Mouse (Mus musculus) kidney, postnatal 4 days (tissue): ENCODE results near the gene Slc2a1.

Source experiments
- DNase-seq, 2 experiments: peaks; one replicate each; pipeline ENCODE4 v3.0.0; 2021; ENCODE audit warnings: mixed read lengths in 2 of 2

Gene Slc2a1

DNA sequence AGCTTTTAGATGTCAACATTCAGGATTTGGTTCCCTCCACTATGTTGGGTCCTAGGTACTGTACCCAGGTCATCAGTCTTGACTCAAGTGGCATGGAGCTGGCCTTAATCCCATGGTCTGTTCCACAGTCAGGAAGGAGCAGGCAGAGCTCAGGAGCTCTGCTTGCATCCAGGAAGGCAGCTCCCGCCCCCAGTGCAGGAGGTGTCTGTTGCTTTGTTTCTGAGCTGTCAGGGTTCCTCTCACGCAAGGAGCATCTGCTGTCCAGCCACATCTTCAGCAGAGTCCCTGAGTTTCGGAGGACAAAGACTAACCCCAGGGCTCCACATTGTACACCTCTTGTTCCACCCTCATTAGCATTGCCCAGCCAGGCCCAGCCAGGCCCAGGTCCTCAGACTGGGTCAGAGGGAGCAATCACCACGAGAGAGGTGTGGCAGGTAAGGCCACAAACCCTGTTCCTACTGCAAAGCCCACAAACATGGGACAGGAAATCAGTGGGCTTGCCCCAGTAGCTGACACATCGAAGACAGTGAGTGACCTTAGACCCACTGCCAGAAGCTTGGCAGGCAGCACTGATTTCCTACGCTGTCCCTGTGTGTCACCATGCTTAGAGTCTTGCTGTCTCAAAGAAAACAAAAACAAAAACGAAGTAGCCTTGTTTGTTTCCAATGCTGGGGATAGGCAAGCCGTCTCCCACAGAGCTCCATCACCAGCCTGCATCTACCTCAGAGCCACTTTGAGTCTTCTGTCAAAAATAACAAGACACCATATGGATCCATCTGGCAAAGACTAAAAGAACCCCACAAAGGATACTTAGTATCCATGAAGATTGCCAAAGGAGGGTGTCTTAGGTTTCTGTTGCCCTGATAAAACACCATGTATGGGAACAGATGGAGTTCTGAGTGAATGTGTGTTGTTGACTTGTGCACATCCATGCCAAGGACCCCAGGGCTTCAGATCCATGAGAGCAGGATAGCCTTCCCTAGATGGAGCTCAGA is 10.0 kb upstream of the Slc2a1 start:
- DNase-seq, result no peak

DNA sequence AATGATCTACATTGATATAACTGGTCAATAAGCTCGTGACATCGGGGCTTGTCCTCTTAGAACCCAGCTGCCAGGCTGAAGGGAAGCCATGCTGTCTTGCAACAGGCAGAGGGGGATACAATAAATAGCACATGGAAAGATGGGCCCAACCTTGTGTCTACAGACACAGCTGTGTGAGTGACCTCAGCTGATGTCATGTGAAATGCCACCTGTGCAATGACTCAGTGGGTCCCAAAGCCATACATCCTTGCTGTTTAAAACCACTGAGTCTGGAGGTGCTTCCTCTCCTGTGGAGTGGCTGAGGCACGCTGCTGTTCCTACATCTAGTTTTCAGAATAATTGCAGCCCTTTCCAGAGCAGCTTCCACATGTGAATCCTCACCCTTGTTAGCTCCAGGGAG is 7.1 kb upstream of the Slc2a1 start:
- DNase-seq, result no peak

DNA sequence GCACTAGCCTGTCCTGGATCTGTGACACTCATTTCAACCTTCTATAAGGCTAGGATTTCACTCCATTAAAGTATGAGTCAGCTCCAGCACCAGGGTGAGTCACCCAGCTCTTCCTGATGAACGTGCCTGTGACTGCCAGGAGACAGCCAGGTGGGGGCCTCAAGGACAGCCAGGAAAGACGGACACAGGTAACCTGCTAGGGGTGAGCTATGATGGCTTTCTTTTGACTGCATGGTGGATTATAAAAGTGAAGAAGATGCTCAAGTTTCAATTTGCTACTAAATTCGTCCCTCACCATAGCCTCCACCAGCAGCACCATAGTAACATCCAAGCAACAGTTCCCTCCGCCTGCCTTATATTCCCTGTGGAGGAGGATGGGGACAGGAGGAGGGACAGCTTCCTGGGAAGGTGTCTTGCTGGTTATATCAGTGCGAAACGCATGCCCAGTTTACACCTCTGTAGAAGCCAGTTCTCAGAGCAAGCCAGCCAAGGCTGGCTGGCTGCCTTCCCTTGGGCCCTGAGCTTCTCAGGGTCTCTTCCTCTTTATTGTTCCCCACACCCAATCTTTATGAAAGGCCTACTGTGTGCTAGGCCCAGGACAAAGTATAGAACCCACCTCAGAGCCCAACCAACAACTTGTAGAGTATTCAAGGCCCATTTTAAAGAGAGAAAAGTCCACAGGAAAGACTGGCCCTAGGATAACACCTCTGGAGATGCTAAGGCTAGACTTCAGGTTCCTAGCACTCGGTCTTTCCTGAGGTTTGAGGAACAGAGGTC is 6.0 kb upstream of the Slc2a1 start:
- no peak for DNase-seq

DNA sequence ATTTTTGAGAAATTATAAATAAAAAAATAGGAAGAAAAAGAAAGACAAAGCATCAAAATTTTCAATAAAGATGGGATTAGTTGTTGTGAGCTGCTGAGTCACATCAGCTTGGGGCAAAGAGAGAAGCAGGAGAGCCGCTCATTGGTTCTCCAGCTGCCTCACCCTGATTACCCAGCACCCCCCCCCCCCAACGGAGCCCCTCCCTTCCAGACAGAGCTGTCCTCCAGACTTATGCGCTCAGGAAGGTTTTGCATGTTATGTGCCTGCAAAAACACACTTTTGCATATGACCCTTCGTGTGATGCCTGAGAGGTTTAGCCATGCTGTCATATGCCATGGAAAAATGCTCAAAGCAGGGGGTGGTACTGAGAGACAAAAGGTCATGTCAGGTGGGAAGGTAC is 3.7 kb upstream of the Slc2a1 start:
- no peak for DNase-seq

DNA sequence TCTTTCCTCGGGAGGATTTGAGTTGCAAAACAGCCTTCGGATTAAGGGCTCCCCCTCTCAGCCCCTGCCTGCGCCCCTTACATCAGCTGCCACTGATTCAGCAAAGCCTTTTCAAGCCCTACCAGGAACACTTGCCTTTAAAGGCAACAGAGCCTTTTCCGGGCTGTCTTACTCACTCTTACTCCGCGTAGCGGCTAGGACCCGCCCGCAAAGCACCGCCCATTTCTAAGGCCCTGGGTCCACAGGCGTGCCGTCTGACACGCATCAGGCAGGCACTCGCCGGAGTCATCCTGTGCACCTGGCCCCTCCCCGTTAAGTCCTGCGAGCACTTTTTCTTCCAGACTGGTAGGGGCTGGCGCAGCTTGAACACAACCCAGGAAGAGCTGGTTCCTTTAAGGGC is 2.8 kb upstream of the Slc2a1 start:
- DNase-seq, result peak; percentile 76 to 84

DNA sequence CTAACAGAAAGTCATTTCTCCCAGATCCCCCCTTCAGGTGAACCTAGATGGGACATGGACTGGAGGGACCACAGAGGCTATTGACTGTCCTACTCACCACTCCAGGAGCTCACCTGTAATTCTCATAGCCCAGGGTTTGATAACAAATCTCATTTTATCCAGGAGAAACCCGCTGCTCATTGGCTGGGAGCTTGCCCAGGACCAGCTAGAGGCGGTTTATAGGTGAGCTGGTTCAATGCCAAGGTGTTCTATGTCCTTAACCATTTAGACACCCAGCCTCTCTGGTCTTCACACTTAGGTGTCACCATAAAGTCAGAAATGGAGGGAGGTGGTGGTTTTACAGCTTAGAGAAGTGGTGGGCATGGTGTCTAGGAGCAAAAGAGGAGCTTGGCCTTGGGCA is 644 bp upstream of the Slc2a1 start:
- peak in 1 of 2 experiments; percentile 22 for DNase-seq

DNA sequence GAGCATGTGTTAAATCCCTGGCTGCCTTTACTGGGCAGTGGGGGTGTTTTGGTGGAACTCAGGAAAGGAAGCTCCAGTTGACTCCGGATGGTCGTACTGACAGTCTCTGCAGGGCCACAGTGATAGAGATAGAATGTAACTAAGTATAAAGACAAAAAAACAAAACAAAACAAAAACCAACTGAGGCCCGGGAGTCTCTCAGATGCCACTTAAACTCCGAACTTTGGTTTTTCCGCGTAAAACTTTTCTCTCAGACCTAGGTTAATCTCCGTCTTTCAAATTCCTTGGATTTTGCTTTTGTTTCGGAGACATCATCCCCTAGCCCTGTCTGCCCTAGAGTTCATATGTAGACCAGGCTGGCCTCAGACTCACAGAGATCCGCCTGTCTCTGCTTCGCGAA is 1.1 kb downstream of the Slc2a1 start:
- no peak for DNase-seq

DNA sequence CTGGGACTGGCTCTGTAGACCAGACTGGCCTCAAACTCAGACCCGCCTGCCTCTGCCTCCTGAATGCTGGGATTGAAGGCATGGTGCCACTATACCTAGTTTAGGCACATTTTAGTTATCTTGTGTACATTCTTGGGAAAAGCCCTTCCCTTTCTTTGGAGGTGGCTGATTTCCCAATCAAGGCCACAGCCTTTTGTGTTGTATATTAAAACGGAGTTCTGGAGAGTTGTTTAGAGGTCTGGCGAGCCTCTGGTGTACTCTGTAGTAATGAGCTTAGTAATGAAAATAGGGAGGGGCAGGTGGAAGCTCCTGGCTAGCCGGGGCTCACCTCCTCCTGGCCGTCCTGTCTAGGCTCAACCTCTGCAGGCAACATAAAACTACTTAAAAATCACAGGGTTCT is 2.0 kb downstream of the Slc2a1 start:
- DNase-seq, result no peak

DNA sequence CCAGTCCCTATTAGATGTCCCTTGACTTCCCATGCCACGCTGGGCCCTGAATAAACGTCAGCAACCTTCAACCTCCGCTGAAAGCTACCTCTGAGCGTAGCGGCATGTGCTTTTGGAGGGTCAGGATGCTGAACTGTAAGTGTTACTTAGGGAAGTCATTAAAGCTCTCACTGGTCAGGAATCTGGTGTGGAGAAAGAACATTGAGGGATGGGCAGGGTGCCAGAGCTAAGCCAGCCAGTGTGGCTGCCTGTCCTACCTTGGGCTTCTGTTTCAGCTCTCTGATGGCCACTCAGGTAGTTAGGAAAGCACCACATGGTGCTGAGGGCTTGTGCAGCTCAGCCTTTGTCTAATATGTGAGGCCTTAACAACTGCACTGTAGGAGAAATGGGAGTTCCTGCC is 2.9 kb downstream of the Slc2a1 start:
- no peak for DNase-seq

DNA sequence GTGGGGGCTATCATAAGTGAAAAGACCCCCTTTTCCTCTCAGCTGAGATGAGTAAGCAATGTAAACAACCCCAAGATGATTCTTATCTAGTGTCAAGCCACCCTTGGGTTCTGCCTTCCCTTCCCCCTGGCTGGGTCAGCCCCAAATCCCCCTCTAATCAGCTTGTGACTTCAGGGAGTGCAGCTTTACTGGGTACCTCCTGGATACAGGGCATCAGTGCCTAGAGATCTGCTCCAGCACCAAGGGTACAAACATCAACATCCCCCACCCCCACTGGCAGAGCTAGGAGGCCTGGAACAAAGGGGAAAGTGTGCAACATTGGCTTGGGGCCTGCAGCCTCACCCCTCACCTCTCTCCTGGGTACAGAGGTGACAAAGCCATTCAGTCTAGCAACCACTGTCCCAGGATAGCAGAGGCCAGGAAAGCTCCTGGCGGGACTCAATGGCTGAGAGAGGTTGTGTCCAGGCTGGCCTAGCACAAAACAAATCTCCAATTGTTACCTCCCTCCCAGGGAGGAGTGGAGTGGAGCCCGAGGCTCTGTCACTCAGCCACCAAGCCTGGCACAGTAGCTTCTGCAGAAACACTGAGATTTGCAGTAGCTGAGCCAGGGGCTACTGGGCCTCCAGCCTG is 3.9 kb downstream of the Slc2a1 start:
- DNase-seq, result no peak

DNA sequence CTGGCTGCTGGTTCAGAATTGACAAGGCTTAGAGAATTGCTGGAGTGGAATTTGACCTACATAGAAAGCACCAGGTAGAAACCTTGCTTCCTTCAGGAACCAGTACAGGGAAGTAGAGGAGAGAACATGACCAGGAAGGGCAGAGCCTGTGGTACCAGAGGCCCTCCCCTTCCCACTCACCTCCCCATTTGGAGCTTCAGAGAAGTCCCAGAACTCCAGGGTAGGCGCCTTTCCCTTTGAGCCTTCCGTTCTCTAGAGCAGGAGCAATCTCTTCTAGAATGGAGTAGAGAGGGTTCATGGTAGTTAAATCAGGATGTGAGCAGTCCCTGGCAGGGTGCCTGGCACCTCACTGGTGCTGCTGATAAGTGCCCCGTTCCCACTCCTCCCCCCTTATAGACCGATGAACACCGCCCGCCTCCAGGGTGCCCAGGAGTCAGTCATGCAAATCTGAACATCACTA is 7.1 kb downstream of the Slc2a1 start:
- peak; percentile 32 to 33 for DNase-seq

DNA sequence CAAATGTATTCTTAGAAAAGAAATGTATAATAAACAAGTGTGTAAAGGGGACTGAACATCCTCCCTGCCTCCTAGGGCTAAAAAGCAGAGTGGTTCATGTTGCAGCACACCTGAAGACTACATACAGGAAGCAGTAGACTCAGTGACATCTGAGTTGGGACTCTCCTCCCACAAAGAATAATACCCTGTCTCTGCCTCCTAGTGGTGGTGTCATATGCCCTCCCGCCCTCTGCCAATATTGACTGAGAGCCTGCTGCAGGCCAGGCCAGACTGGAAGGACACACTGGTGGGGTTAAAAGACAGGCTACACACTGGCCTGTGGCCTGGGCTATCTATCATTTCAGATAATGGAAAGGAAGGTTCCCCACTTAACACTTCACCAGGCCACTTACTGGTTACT is 7.8 kb downstream of the Slc2a1 start:
- no peak for DNase-seq

DNA sequence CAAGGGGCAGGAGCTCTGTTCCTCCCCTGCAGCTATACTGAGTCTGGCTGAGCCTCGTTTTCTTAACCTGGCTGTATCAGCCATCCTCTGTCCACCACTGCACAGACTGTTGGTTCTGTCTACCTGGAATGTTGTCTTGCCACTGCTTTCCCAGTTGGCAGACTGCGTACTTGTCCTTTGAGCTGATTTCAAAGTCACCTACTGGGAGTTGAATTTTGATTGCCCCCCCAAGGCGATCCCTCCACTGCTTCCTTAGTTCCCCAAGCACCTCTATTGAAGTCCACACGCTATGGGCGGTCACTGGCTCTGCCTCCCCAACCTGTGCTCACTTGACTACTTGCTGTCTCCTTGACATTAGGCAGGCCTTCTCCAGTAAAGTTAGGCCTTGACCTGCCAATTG is 9.1 kb downstream of the Slc2a1 start:
- DNase-seq, result no peak

DNA sequence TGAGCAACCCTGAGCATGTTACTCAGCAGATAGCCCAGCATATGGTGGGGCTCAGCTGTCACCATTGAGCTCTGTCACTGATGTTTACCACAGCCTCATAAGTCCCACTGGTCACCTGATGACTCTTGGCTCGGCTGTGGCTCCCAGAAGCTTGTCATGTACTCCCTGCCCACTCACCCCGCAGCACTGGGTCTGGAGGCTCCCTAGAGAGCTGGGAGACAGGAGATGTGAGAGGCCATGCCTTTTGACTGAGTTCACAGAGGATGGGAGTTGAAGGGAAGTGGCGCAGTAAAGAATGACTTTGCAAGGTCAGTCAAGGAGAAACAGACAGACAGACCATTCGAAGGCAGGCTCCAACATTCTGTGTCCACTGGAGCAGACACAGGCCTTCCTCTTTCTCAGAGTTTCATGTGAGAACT is 10.2 kb downstream of the Slc2a1 start:
- no peak for DNase-seq

DNA sequence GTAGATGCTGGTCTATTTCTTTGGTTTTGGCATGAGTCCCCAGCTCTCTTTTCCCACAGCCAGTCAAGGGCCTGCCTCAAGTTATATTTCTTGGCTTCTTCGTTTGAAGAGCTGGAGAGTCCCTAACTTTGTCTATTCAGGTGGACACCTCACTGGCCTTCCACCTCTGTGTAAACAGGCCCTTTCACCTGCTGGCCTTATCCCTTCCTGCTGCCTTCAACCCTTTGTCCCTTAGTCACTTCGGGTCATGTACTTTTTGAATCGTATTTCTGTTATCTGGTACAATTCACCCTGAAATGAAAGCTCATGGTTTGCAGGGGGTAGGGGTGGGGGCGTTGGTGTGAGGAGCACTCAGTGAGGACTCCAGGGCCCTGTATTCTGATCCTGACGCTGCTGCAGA is 10.8 kb downstream of the Slc2a1 start:
- DNase-seq, result no peak

DNA sequence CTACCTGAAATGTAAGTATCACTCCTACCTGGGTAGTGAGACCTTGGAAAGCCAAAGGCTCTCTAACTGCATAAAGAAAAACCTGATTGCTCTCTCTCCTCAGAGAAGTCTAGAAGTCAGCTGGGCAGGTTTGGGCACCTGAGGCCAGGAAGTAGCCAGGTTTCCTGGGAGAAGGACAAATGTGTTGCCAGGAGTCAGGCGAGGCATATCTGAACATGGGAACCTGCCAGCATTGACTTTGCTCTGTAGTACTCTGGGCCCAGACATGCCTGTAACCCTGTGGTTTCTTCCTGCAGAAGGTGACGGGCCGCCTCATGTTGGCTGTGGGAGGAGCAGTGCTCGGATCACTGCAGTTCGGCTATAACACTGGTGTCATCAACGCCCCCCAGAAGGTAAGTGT is 11.6 kb downstream of the Slc2a1 start:
- no peak for DNase-seq

DNA sequence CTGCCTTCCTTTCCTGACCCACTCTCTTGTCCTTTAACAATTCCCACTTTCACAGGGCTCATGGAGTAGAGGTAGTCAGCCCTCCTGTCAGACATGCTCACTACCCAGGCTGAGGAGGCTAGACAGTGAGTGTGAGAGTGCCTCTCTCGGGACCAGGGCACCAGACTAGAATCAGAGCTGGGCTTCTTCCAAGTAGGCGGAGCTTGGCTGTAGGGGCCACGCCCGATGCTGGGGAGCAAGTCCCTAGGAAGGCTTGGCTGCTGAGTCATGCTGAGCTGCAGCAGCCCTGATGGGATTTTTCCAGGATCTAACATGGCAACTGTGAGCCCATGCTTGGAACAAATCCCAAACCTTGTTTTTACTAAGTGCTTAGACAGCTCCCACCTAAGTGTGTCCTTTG is 12.7 kb downstream of the Slc2a1 start:
- DNase-seq, result peak; percentile 66 to 74

DNA sequence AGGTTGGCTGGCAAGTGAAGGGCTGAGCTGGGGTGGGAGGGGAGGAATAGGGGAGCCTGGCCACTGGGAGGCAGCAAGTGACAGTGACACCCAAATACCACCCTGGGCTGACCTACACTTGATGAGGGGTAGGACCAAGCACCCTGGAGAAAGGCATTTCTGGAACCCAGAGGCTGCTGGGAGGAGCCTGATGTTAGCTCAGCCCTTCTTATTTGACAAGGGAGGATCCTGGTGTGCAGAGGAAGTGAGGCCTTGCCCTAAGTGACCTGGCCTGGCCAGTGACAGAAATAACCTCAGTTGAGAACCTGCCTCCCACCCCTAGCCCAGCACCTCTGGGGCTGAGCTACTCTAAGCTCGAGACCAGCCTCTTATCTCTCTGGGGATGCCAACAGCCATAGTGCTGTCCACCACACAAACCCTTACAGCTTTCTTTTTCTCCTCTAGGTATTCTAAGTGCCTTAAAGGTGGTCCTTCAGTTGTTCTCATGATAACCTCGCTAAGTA is 16.3 kb downstream of the Slc2a1 start:
- DNase-seq, result no peak

DNA sequence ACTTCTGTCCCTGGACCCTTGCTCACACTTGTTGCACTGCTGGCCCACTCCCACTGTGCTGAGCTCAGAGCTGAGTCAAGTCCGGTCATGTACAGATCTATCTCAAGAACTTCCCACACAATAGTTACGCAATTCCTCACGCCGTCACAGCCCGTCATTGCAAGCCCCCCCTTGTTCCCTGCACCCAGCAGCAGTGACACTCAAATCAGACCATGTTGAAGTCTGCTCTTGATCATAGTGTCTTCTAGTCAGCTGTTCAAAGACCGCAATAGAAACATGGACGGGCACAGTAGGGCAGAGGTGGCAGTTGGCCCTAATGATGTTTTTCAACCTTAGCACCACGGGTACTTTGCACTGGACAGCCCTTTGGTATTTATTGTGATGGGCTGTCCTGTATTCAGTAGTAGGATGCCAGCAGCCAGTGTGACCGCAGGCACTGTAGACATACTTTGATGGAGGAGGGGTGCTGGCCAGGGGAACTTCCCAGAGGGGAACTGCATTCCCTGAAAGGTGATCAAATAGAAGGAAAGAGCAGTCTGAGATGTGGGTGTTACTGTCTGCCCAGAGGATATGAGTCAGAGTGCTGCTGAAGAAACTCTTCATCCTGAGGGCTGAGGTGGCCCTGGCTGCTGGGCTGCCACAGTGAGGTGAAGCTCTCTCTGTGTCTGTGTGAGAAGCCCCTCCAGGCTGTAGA is 17.2 kb downstream of the Slc2a1 start:
- no peak for DNase-seq

DNA sequence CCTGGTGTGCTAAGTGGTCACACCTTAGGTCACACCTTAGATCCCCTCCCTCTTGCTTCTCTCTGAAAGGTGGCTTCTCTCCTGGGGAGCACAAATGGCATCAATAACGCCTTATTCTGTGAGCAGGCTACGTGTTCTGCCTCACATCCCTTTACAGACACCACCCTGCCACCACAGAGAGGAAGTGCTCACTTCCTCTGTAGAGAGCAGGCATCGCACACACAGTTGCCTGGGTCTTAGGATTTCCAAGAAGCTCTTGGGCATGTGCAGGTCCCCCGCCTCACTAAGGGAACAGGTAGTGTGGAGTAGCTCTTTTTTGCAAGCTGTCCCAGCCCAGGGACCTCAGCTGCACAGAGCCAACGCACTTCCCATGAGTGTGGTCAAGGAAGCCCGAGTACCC is 18.7 kb downstream of the Slc2a1 start:
- no peak for DNase-seq

DNA sequence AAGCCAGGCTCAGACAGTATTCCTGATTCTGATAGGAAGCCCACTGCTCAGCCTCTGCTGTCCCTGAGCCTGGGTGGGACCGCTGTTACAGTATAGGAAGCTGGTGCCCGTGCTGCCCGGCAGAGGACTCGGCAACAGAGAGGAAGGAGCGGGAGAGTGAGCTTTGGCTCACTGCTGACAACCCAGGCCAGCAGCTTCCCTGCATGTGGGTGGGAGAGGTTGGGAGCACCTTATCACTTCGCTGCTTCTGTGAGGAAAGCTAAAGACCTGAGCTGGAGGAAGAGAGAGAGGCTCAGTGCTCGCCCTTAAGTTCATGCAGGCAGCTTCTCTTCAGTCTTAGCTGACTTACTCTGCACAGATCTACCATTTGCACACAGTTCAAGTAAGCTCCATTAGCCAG is 20.0 kb downstream of the Slc2a1 start:
- no peak for DNase-seq

DNA sequence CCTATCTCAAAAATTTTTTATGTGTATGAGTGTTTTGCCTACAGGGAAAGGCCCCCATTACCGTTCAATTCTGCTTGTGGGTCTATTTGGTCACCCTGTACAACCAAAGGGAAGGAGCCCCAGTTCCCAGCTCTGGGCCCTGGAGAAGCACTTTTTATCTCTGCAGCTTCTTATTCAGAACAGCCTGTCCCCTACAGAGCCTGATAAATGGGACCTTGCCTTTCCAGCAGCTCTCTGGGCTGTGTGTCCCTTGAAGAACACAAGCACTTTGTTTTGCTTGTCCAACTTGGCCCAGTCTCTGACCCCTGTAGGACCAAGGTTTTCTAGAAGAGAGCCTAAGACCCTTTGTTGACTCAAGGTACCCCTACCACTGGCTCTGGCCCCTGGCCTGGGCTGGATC is 20.6 kb downstream of the Slc2a1 start:
- DNase-seq, result no peak
